Mouse (Mus musculus): ENCODE data around the gene Tmem104.

Gene Tmem104

GRCm38 (mm10) chr11:115282723-115283485 is 95.6 kb downstream of the Tmem104 start:
- DNase-seq (ENCODE audit: low spot score): no peak

- no peak for DNase-seq (ENCODE audit: low spot score)
These were observed 96.1 kb downstream of the Tmem104 start for GRCm38 (mm10) chr11:115283486-115283765.

DNA sequence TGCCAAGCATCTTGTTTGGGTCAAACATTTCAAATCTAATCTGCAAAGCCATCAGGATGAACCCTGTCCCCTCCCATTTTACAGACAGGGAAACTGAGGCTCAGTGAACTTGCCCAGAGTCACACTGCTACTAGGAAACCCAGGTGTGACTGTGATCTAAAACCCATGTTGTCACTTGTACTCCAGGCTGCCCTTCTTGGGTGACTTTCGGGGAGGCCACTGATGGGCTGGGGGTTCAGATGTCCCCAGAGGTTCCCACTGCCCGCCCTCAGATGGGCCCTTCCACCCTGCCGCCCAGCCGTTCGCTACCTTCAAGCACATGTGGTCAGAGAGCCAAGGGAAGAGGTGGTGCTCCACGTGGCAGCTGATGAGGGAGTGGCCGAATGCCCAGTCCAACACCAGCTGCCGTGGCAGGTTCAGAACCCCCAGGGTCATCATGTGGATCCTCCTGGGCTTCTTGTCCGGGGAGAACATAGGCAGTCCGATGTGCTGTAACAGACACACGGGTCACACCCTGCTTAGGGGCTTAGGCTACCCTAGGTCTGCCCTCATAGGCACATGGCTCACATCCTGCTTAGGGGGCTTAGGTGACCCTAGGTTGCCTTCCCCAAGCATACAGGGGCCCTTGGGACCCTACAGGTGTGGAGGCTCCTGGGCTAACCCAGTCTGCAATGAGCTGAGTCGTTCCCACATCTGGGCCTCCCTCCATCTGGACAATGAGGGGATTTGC is 96.8 kb downstream of the Tmem104 start:
- DNase-seq (ENCODE audit: low spot score): no peak

GRCm38 (mm10) chr11:115285282-115285681 is 98.0 kb downstream of the Tmem104 start:
- no peak for DNase-seq (ENCODE audit: low spot score)

GRCm38 (mm10) chr11:115286201-115286993 is 99.1 kb downstream of the Tmem104 start:
- DNase-seq (ENCODE audit: low spot score): no peak

DNA sequence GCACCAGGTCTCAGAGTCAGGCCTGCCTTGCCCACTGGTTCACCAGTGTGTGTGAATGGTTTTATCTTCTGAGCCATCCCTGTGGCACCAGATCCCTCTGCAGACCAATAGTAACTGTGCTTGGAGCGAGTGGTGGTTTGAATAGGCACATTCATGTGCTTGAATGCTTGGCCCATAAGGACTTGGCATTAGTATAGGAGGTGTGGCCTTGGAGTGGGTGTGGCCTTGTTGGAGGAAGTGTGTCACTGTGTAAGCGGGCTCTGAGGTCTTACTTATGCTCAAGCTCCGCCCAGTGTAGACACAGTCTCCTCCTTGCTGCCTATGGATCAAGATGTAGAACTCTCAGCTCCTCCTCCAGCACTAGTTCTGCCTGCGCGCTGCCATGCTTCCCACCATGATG is 100.1 kb downstream of the Tmem104 start:
- DNase-seq (ENCODE audit: low spot score): no peak

GRCm38 (mm10) chr11:115288305-115288704 is 101.0 kb downstream of the Tmem104 start:
- no peak for DNase-seq (ENCODE audit: low spot score)

- DNase-seq (ENCODE audit: low spot score): no peak
These were observed 102.6 kb downstream of the Tmem104 start for GRCm38 (mm10) chr11:115289885-115290284.

DNA sequence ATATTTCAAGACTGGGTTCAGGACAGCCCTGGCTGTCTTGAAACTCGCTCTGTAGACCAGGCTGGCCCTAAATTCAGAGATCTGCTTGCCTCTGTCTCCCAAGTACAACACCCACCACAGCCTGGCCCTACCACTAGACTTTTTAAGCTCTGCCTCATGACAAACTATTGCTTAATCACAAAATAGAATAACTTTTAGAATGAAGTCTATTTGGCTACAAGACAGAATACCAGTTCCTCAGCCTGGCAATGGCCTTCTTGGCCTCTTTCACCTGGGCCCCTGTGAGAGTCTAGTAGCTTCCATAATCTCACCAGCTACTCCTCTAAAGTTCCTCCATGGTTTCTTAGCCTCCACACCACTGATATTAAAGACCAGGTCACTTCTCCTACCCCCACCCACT is 103.0 kb downstream of the Tmem104 start:
- DNase-seq (ENCODE audit: low spot score): no peak

- DNase-seq (ENCODE audit: low spot score): peak; percentile 47
These were observed 103.6 kb downstream of the Tmem104 start for GRCm38 (mm10) chr11:115290919-115291318.

GRCm38 (mm10) chr11:115291503-115291902 is 104.2 kb downstream of the Tmem104 start:
- no peak for DNase-seq (ENCODE audit: low spot score)

GRCm38 (mm10) chr11:115292631-115293375 is 105.5 kb downstream of the Tmem104 start:
- DNase-seq (ENCODE audit: low spot score): no peak

DNA sequence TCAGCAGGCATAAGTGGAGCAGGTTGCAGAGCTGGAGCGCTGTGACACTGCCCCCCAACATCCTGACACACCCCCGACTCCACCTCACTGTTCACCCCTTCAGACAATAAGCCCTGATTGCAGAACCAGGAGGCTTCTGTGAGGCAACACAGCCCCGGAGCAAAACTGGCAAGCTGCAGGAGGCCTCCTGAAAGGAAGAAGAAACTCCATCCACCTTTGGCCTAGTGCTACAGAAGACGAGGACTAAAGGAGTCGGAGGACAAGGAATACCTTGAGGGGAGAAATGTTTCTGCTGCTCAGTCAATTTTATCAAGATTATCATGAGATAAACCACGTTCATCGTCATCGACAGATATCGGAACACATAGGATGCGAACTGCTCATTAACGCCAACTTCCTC is 108.7 kb downstream of the Tmem104 start:
- no peak for DNase-seq (ENCODE audit: low spot score)

Data from urinary bladder, postnatal 25 days (tissue).